Mouse (Mus musculus): Measurements from ENCODE around the gene Slco2a1.

DNA sequence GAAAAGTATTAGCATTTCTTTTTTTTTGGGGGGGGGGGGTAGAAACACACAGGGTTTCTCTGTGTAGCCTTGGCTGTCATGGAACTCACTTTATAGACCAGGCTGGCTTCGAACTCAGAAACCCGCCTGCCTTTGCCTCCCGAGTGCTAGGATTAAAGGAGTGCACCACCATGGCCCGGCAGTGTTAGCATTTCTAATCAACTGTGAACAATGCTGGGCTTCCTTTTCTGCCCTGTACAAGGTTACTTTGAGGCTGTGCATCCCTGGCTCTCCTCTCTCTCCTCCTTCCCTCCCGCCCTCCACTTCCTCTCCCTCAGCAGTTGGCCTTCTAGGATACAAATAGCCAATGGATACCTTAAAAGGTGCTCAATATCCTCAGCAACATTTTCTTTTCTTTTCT is 39.8 kb upstream of the Slco2a1 start:
- TF ChIP-seq CTCF (IDR thresholded peaks at IDR 0.05; ENCODE audit: low read depth) (no peak), EP300 (IDR thresholded peaks at IDR 0.05; ENCODE audit: low read depth) (no peak)

All from heart, postnatal 0 days (tissue).